Mouse (Mus musculus): ENCODE measurements at regions not wholly inside any gene's neighbourhood (a gene's known extent, or its start where the extent isn't known, plus 50 kb on each side); places are given as distances from the start of the nearest gene placed in this dataset.

GRCm38 (mm10) chrX:105683678-105684077 lies 80.4 kb upstream of the Fgf16 start:
- TF ChIP-seq CTCF (IDR thresholded peaks at IDR 0.05; ENCODE audit: low read depth): no peak
- no peak for TF ChIP-seq EP300 (optimal IDR thresholded peaks at IDR 0.05)
